Mouse (Mus musculus): ENCODE results near the gene Atrn.

DNA sequence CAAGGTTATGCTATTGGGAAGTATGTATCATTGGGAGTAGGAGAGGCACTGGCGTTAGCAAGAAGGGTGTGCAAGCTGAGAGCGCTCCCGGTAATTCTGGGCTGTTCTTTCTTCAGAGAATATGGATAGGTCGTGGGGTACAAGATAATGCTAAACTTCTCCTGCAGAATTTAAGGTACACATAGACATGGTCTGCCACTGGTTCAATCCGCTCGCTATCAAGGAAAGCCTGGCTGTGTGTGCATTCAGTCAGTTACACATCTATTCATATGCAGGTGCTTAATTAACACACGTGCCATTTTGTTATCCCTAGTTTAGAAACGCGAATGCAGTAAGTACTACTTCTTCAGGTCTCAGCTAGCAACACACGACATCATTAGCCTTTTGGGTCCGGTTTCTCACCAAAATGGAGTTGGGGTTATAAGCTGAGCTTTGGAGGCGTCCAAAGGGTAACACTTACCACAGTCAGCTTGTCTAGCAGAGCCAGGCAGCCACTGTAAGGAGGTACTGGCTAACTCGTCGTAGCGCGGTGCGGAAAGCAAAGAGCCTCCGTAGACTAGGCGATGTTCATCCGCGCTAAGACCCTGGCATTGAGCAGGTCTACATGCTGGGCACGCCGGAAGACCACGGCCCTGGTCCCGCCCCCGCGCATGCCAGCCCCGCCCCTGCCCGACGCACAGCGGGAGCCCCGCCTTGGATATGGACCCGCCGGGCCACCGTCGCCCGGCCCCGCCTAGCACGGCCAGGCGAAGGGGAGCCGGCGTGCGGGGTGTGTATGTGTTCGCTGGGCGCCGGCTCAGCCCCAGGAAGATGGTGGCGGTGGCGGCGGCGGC lies at the start of gene Atrn, which contains the start of gene 4930402H24Rik:
- TF ChIP-seq CTCF (IDR thresholded peaks at IDR 0.05; ENCODE audit: extremely low read depth, insufficient read depth, low read length) (no peak), POLR2A (IDR thresholded peaks at IDR 0.05; ENCODE audit: extremely low read depth, insufficient read depth, low read length) (peak; percentile 88)

All from cortical plate, adult 2 months (tissue).